Mouse (Mus musculus) embryonic fibroblast, embryonic 13.5 days (primary cell): ENCODE data around the gene Senp5. TPM values are rescaled to one million over a fixed set of nuclear protein-coding genes. Genes with fewer than 3 reads are reported as not detected.

ENCODE experiments used
- H3K27ac ChIP-seq: 2 replicates; pipeline ENCODE4 v1.5.1; 2012; ENCODE audit warnings: low read length, control low read depth, inconsistent platforms; ENCODE audit not compliant: insufficient read depth
- H3K4me1 ChIP-seq: 2 replicates; pipeline ENCODE4 v1.6.1; 2011; ENCODE audit warnings: low read length; ENCODE audit not compliant: control insufficient read depth, insufficient read depth
- H3K4me3 ChIP-seq: 2 replicates; pipeline ENCODE4 v1.5.1; 2011; ENCODE audit warnings: mild to moderate bottlenecking, control low read depth, low read length; ENCODE audit not compliant: insufficient read depth
- CTCF ChIP-seq: IDR thresholded peaks from 2 replicates; pipeline ENCODE4 v1.5.1; 2011; ENCODE audit warnings: mild to moderate bottlenecking, control low read depth, low read length, moderate library complexity, borderline replicate concordance; ENCODE audit not compliant: insufficient read depth
- POLR2A ChIP-seq: IDR thresholded peaks from 2 replicates; pipeline ENCODE4 v1.6.1; 2011; ENCODE audit warnings: low read depth, mild to moderate bottlenecking, control low read depth, low read length, moderate library complexity
- polyA plus RNA-seq: library from polyadenylated mRNA; stranded (reverse); fragments of >200 nt; gene quantifications from 2 replicates; pipeline ENCODE4 v1.2.4, GENCODE M21; 2011; ENCODE audit warnings: low read depth; ENCODE audit not compliant: missing spikeins, insufficient read length

Senp5 gene
- polyA plus RNA-seq, 1 experiment: 54.9 TPM

GRCm38 (mm10) chr16:31944698-31945255 is 58.3 kb downstream of the Senp5 start:
- TF ChIP-seq POLR2A (no peak), CTCF (no peak)
- H3K27ac ChIP-seq: no peak overlapping the region
- H3K4me3 ChIP-seq: no peak overlapping the region
- H3K4me1 ChIP-seq: 0 out of 2 replicates have a peak, but pooled peaks cover 3% of the 10 kb centered on the region

- no peak for TF ChIP-seq POLR2A
- TF ChIP-seq CTCF: peak; percentile 63
- Histone ChIP-seq H3K4me1 (0 out of 2 replicates have a peak, but pooled peaks cover 3% of the 10 kb centered on the region), H3K4me3 (no peak overlapping the region), H3K27ac (no peak overlapping the region)
Observed at GRCm38 (mm10) chr16:31943980-31944379, 59.1 kb downstream of the Senp5 start.

DNA sequence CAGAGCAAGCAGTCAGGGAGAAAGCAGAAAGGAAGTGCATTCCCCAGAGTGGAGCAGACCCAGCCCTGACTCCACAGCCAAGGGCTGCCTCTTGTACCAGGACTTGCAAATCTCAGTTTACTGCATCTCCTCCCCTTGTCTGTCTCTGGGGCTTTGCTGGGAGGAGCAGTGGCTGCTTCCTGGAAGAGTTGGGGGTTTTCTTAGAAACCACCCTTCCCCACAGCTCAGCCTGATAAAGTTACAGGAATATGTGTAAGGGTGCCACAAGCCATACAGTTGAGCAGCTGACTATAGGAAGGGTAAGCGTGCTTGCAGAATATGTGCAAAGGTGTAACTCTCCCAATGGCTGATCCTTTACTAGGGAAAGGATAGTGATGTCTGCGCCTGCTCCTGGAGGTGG is 62.5 kb downstream of the Senp5 start:
- Histone ChIP-seq H3K27ac (no peak overlapping the region), H3K4me3 (no peak overlapping the region), H3K4me1 (no peaks in the 10 kb centered on the region)
- TF ChIP-seq CTCF: no peak
- TF ChIP-seq POLR2A: no peak

- H3K4me1 ChIP-seq: no peaks in the 10 kb centered on the region
Observed at GRCm38 (mm10) chr16:31938856-31939255, 64.2 kb downstream of the Senp5 start.

GRCm38 (mm10) chr16:31936568-31936967 is 66.5 kb downstream of the Senp5 start:
- peaks cover 4% of the 10 kb centered on the region; the same call in 1 of the 2 replicates for H3K4me1 ChIP-seq
- no peak overlapping the region for H3K27ac ChIP-seq
- H3K4me3 ChIP-seq: no peak overlapping the region
- TF ChIP-seq CTCF (no peak), POLR2A (no peak)

More at GRCm38 (mm10) chr16:31938856-31939255, 64.2 kb downstream of the Senp5 start:
- TF ChIP-seq POLR2A: no peak
- TF ChIP-seq CTCF: no peak
- Histone ChIP-seq H3K27ac (no peak overlapping the region), H3K4me3 (no peak overlapping the region)

DNA sequence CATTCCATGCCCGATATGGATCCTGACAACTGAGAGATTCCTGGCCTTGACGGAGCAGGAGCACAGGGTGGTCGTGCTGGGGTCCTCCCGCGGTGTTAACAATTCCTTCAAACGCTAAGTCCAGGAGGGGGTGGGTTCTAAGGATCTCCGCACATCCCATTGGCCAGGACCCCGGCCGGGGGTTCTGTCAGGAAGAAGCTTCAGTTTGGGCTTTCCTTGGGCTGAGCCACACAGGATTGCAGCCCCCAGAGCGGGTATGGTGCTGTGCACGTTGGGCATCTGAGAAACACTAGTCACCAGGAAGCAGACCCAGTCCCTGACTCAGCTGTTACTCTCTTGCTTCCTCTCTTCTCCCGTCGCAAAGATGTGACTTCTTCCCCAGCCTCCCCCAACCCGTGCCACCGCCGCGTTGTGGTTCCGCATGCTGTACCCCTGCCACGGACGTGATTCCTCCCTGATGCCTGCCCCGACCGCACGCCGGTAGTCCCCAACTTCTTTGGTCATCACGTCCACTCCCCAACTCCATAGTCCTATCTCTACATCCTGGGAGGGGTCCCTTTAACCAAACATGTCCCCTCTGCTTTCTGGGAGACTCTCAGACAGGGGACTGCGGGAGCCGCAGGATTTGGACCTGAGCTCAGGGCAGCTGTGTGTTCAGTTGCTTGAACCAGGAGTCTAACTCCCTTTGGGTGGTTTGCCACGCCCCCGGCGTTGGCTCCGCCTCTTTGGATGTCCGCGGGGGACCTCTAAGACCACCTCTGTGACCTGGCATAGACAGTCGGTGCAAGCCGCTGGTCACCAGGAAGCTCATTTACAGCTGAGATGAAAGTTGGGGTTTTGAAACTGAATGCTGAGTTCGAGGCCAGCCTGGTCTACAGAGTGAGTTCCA is 67.8 kb downstream of the Senp5 start:
- Histone ChIP-seq H3K4me1 (peaks cover 4% of the 10 kb centered on the region; the same call in 1 of the 2 replicates), H3K4me3 (peak overlapping the region; percentile 3; the same call in 1 of the 2 replicates), H3K27ac (no peak overlapping the region)
- no peak for TF ChIP-seq POLR2A
- no peak for TF ChIP-seq CTCF

DNA sequence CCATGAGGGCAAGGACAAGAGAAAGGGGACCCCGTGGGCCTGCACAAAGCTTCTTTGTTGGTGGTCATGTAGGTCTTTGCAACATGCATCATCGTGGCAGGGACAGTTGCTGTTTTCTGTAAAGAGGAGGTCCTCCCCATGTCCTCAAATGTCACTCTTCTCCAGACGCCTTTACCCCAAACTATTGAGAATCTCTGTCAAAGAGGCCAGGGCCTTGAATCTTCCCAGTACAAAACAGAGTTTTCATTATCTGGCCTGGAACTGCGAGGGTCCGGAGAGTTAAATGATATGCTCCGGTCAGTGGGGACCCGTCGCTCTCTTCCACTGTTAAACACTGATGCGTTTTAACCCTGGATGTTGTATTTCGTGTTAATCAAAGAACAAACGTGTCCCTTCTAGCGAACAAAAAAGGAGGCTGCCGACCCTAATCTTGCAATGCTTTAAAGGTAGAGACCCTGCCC is 68.5 kb downstream of the Senp5 start:
- no peak overlapping the region for H3K4me3 ChIP-seq
- TF ChIP-seq CTCF (no peak), POLR2A (no peak)

GRCm38 (mm10) chr16:31933751-31934549 is 69.1 kb downstream of the Senp5 start, which contains the start of gene Pigz:
TSS of gene Pigz (plus strand) at chr16:31933851.
- no peak for TF ChIP-seq CTCF
- TF ChIP-seq POLR2A: no peak
- no peak within 1 kb of the TSS for H3K27ac ChIP-seq
- peak within 1 kb of the TSS; percentile 43 for H3K4me3 ChIP-seq
- H3K4me1 ChIP-seq: peaks cover 4% of the 10 kb centered on the region; the same call in 1 of the 2 replicates

More for the DNA sequence above, 68.5 kb downstream of the Senp5 start:
- Histone ChIP-seq H3K4me1 (peaks cover 4% of the 10 kb centered on the region; the same call in 1 of the 2 replicates), H3K27ac (no peak overlapping the region)
